Mouse (Mus musculus) thymus, postnatal 10 days (tissue): ENCODE data around the gene Akip1.

Experiments
- DNase-seq, 2 experiments: peaks; one replicate each; pipeline ENCODE4 v3.0.0; 2021; ENCODE audit warnings: low spot score in 2 of 2

Gene Akip1

DNA sequence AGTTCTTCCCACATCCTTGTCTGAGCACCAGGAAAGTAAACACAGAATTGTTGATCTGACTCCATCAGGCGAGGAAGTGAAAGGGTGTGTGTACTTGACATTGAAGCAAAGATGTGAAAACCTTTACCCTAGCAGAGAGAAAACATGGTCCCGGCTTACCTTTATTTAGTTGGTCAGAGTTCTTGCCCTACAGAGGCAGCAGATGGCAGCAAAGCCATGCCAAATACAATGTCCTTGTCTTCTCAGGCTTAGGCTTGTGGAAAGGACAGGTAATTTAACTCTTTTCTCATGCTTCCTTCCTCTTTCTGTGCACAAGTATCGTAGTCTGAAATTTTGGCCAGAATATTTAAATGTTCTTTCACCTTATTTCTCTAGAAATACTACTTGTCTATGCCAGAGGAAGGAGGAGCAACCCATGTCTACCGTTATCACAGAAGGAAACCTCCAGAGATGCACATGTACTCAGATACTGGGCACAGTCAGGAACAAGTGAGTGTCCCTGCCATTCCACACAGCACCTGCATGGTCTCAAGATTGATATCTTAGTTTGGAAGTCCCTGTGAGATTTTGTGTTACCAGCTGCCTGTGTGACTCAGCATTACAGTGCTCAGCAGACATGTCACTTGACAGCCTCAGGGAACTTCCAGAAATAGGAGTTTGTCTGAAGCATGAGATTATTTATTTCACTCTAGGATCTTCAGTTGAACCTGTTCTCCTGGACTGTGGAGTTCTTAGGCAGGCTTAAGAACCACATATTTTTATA lies 3.7 kb downstream of the Akip1 start:
- peak in 1 of 2 experiments; percentile 32 for DNase-seq

DNA sequence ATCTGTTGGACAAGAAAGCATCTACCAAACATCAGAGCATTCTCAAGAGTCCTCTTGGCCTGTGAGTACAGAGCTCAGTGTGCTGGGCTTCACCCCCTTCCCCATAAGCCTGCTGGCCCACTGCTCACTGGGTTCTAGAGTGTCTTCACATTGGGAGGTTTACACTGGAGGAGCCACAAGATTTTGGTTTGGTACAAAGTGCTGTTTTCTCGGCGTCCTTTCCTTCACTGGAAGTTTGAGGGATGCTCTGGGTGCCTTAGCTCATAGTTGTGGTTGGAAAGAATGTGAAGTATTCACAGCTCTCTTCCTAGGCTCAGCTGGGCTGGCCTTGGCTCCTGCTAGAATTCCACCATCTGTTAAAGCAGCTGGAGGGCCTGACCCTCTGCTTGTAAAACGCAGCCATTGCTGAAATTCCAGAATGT lies 5.5 kb downstream of the Akip1 start:
- DNase-seq: no peak

DNA sequence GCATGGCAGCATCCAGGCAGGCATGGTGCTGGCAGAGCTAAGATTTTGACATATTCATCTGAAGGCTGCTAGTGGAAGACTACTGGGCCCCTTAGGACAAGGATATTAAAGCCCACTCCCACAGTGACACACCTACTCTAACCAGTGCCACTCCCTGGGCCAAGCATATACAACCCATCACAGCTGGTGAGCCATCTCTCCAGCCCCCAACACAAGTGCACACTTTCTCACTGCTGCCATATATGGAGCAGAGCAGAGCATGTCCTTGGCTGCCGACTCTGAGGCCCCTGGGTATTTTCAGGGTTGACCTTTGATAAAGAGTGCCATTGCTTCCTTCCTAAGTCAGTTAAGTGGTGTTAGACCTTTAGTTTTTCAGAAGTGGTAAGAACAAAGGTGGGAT lies 6.6 kb downstream of the Akip1 start:
- DNase-seq: no peak

DNA sequence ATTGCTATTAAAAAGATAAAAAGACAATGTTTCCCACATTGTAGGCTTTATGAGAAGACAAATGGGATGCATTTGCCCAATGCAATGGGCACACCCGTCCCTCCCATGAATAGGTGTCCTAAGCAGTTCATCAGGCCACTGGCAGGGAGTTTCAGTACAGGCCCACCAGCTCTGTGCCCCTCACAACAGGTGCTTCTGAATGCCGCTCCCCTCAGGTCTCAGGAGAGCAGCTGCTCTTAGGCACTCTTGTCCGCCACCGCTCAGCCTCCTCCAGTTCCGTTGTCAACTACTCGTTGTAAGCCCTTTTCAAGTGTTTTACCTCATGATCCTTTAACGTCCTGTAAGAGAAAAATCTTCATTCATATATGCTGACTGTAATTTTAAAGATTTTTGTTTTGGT lies 8.7 kb downstream of the Akip1 start:
- no peak for DNase-seq

- DNase-seq: no peak
These were observed 10.0 kb downstream of the Akip1 start for GRCm38 (mm10) chr7:109713434-109713982.

GRCm38 (mm10) chr7:109719286-109719685 lies 15.8 kb downstream of the Akip1 start:
- DNase-seq: no peak

- DNase-seq: no peak
These were observed 19.1 kb downstream of the Akip1 start for GRCm38 (mm10) chr7:109722618-109723017.

DNA sequence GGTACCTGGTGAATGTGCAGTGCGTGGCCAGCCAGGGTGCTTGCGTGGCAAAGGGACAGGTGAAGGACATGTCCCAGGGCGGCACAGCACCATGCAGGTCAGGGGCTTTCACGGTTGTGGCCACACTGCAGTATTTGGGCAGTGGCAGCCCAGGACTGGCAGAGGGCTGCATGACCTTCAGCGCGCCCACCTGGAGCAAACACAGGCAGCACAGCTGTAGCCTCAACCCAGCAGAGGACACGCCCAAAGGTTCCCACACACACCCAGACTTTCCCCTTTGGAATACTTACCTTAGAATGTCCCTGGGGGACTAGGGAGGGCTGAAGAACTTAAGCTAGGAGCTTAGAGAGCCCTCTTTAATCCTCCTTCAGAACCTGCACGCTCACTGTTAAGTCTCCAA lies 19.6 kb downstream of the Akip1 start:
- no peak for DNase-seq

DNA sequence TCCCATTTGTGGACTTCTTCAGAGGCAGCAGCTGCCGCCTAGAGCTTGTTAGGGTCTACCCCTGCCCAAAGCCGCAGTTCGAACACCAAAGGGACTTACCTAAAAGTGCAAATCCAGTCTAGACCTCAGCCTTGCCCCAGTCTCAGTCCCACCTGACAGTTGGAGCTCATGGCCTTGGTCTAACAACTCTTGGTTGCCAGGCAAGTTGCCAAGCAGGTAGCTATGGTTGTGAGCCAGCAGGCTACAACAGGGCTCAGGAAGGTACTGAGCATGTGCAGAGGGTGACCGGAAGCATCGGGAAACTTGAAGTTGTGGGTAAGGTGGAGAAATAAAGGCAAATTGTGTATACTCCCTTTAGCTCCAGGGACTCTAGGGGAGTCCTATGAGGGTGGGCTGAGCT lies 20.2 kb downstream of the Akip1 start, which contains the start of gene BC051019:
Gene BC051019, minus strand, starts transcription at position 154 of the 400 bp plus-strand sequence.
- DNase-seq: no peak

GRCm38 (mm10) chr7:109731626-109732025 lies 28.1 kb downstream of the Akip1 start, which contains the start of gene Ascl3:
TSS of gene Ascl3 (minus strand) at chr7:109731726.
- DNase-seq: no peak

GRCm38 (mm10) chr7:109734806-109735205 lies 31.3 kb downstream of the Akip1 start:
- DNase-seq: no peak

- DNase-seq: no peak
These were observed 36.4 kb downstream of the Akip1 start for GRCm38 (mm10) chr7:109739822-109740370.

GRCm38 (mm10) chr7:109741060-109741459 lies 37.6 kb downstream of the Akip1 start:
- no peak for DNase-seq

- DNase-seq: no peak
These were observed 38.2 kb downstream of the Akip1 start for GRCm38 (mm10) chr7:109741703-109742102.

GRCm38 (mm10) chr7:109747747-109748146 lies 44.3 kb downstream of the Akip1 start:
- DNase-seq: no peak

DNA sequence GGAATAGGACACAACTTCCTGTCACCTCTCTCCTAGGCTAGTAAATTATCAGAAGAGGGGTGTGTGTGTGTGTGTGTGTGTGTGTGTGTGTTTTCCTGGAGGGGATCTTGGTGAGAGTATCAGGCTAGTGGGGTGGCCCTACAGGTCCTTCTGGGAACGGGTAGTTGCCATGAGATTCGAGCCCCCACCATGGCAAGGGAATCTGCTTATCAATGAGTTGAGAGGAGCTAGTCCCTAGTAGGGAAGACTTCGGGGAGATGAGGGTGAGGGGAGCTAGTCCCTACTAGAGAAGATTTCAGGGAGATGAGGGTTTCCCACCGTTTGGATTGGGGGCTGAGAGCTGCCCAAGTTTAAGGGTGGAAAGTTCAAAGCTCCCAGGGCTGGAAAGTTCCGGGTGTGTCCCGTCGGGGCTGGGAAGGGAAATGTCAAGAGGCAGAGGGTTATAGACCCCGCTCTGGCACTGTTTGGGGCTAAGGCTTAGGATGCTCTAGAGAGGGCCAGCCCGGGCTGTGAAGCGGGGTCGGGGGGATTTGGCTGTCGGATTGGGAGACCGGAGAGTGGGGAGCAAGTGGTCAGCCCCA lies 48.0 kb downstream of the Akip1 start:
- DNase-seq: peak in 1 of 2 experiments; percentile 4

- peak; percentile 67 to 79 for DNase-seq
These were observed 48.8 kb downstream of the Akip1 start, which contains the start of gene Tmem9b for GRCm38 (mm10) chr7:109752008-109752925. TSS of gene Tmem9b (minus strand) at chr7:109752875.

GRCm38 (mm10) chr7:109754034-109754433 lies 50.5 kb downstream of the Akip1 start:
- no peak for DNase-seq

DNA sequence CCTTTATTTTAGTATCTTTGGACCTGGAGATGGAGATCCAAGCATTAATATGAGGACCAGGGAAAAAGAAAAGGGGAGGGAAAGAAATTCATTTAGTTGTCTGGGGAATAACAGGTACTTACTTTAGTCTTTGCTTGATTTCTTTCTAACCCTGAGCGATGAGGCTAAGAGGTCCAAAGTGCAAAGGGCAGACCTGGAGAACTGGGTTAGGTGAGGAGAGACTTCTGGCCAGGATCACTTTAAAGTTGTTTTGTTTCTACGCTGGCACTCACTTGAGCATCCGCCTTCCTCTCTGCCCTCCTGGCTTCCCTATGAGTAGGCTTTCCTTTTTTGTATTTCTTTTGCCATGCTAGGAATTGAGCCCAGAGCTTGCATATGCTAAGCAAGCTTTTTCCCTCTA lies 52.8 kb downstream of the Akip1 start:
- DNase-seq: no peak
